Mouse (Mus musculus) cortical plate, adult 2 months (tissue): ENCODE results near the gene Ehd4.

Source experiments
- CTCF ChIP-seq: fragments of 200-500 bp; IDR thresholded peaks from 2 replicates; pipeline ENCODE4 v1.5.1; 2011; ENCODE audit warnings: mild to moderate bottlenecking, control low read depth, low read length; ENCODE audit not compliant: insufficient read depth; ENCODE audit errors: extremely low read depth
- POLR2A ChIP-seq: fragments of 200-500 bp; IDR thresholded peaks from 2 replicates; pipeline ENCODE4 v1.6.1; 2011; ENCODE audit warnings: mild to moderate bottlenecking, low read length, control low read depth; ENCODE audit not compliant: insufficient read depth; ENCODE audit errors: extremely low read depth

GRCm38 (mm10) chr2:120171362-120171761, 17.0 kb upstream of the Ehd4 start:
- TF ChIP-seq CTCF (no peak), POLR2A (no peak)
